Mouse (Mus musculus): Measurements from ENCODE around the gene Tbc1d5.
A peak's percentile ranks its signal among the peaks of the same experiment; 100 is the strongest.

Tbc1d5 gene

DNA sequence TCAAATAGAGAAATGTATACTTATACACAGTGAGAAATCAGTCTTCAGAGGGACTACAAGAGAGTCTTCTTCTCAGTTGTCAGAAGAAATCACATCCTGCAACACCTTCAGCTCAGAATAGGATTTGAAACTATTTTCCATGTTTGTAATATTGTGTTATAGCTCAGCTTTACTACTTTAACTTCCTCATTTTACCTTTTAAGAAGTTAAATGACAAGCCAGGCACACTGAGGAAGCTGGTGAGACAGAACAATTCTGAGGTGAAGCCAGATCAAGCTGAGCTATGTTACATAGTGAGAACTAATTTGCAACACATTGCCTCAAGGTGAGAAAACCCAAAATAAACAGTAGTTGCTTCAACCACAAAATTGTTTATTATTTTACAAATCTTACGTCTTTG is 135.3 kb downstream of the Tbc1d5 start:
- DNase-seq, result no peak

DNA sequence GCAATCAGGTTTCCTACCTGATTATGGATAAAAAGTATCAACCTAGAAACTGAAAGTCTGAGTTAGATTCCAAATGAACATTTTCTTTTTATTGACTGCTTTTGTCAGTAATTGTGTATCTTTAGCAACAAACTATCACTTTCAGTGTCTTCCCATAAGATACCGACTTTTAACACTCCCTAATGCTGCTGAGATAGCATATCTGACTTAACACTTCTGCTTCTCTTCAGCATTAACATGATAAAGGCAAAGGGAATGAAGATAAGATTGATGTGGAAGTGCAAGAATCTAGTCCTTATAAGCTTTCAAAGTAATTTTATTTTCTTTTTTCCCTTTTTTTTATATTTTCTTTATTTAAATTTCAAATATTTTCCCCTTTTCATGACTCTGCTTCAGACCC is 138.3 kb downstream of the Tbc1d5 start:
- no peak for DNase-seq

DNA sequence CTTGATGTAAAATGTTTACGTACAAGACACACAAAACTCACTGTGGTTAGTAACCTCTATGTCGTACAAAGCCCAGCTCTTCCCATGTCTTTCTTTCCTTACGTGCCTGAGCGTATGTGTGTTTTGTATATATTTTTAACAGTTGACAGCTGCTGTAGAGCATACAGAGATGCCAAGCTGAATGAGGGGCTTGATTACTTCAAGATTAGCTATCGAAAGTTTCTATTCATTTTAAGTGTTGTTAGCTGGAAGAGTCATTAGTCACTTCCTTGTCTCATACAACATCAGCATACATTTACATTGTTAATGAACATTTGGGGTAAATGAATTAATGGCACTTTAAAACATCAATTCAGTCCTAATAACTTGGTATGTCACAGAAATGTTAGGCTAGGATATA is 155.9 kb downstream of the Tbc1d5 start:
- no peak for DNase-seq

DNA sequence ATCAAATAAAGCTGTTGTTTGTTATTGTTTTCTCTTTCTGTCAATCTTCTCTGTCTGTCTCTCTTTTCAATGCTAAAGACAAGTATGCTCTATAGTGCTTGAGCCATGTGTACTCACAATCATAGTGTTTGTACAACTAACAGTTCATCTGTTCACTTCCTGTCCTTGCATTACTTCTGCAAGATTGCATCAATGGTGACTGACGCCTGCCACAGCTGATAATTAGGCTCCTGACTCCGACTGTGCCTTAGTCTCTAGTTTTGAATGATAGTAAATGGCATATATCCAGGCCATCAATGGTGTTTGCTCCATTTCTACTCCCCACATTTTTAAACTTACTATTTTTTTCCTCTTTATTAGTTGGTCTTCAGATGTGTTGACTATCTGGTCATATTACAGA is 162.8 kb downstream of the Tbc1d5 start:
- DNase-seq, result no peak

DNA sequence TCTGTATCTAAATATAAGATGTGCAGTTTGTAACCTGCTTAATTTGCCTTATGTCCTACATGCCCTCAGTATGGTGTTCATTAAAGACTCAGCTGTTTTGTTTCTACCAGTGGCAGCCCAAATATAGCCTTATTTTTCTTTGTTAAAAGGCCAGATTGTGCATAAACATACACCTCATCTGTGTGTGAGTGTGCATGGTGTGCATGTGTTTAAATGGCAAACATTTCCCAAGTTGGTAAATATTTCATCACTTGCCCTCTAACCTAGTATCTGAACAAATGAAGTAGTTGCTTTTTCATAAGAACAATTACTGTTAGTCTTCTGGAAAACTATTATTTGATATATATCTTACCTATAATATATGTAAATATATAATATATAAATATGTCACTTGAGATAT is 165.2 kb downstream of the Tbc1d5 start:
- DNase-seq, result no peak

DNA sequence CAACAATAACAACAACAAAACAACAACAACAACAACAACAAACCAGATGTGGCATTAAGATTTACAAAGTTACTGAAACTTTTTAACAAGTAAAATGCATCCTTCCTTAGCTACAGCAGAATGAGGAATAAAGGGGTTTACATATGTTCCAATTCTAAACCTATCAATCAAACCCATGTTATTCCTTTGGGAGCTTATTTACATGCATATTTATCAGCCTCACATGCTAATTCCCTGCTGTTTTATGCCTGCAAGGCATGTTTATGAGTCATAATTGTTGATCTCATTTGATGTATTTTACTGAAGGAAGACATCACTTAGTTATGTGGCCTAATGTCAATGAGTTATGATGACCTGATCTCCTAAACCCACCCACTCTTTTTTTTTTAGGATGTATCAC is 176.0 kb downstream of the Tbc1d5 start:
- DNase-seq, result no peak

DNA sequence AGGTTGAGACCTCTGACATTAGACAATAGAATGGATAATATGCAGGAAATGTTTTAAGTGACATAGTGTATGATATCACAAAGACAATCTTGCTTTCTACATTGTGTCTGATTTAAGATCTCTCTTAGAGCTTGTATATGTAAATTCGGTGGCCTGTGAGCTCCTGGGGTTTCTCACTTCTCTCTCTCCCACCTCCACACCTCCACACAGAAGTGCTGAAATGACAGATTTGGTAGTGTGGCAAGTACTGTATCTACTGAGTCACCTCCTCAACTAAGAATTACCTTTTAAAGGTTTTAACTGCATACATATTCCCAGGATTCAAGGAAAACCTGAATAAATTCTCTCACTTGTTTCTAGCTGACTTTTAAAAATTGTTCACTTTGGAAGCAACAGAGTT is 180.9 kb downstream of the Tbc1d5 start:
- no peak for DNase-seq

DNA sequence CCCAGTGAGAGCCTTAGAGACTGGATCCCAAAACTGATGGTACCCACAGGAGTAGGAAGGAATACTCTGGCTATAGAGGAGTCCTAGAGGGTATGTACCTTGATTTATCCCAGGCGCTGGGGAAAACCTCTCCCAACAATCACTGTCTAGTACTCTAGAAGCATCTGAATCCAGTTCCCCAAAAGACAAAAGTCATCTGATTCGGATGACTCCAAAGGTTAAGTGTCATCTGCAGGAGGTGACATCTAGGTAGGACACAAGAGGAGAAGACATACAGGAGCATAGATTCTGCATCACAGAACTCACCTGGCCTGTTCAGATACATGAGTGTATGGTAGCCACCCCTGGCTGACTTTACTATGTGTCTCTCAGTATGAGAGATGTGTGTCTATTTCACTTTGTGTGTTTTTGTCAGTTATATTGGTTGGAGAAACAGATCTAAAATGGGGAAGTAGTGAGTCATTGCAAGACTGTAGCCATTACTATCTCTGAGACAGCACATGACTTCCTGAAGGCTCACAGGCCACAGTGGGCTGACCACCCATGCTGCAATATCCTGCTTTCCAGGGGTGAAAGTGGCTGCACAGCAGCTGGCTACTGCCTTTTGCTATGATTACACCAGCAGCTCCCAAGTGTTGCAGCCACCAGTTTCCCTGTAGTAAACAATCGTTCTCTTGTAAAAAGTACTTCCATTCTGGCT is 185.7 kb downstream of the Tbc1d5 start:
- DNase-seq, result peak; percentile 6

DNA sequence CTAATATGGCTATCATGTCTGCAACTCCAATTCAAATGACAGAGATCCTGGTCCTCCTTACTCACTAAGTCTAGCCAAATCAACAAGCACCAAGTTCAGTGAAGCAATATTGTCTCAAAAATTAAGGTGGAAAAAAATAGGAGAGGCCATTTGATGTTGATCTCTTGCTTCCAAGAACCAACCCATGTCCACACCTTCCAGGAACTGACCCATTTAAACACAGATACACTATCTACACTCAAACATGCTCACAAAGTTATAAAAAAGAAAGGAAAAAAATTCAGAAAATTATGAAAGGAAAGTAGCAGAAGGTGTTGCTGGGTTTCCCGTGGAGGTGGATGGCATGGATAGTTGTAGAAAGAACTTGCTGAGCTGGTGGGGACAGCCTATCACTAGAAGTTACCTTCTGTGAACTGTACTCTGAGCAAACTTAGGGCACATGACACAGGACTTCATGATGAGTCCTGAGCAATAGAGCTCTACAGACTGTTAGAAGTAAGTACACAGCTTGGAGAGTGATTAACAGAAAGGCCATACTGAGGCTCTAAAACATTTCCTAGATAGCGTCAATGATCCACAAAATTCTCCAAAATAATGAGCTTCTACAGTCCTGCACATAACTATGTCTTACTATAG is 188.3 kb downstream of the Tbc1d5 start:
- no peak for DNase-seq

DNA sequence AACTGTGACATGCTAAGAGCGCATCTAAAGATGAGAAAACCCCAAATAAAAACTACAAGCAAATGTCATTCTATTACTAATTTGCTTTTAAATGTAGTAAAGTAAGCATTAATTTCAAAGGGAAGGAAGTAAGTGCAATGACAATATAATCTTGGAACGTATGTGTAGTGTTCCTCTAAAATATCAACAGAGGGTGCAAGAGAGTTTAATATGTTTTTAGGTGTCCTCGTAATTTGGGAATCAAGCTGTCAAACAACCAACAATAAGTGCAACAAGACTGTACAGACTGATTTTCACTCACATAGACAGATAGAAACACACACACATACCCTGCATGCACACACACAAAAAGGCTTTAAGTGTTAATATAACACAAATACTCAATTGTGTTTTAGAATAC is 191.2 kb downstream of the Tbc1d5 start:
- no peak for DNase-seq

DNA sequence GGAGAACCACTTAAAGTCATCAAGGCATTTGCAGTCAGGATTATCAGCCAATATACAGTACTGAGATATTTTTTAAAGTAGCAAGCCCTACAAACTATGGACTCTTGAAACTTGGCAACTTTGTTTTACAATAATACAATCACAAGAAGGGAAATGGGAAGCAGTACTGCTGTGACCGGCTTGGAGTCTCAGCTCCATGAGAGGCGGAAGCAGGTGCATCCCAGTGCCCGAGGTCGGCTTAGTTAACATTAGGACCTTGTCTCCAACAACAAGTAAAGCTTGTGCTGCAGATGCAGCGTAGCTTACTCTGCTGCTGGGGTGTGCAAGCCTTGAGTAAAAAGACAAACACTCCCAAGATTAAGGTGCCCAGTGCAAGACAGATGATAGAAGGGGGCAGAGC is 197.2 kb downstream of the Tbc1d5 start:
- no peak for DNase-seq

DNA sequence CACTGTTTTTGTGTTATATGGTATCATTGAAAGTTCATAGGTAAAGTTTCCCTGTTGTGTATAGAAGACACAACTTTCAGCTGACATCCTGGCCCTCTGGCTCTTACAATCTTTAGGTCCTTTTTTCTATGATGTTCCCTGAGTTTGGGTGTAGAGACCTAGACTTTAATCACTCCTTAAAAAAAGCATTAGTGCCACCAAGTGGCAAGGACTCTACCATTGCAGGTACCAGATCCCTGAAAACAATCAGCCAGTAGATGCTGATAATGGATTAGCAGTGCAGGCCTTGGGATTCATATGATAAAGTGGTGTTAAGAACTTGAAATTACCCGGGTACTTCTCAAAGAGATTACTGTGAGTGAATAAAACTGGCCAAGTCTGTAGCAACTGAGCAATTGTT is 207.0 kb downstream of the Tbc1d5 start:
- DNase-seq, result no peak

DNA sequence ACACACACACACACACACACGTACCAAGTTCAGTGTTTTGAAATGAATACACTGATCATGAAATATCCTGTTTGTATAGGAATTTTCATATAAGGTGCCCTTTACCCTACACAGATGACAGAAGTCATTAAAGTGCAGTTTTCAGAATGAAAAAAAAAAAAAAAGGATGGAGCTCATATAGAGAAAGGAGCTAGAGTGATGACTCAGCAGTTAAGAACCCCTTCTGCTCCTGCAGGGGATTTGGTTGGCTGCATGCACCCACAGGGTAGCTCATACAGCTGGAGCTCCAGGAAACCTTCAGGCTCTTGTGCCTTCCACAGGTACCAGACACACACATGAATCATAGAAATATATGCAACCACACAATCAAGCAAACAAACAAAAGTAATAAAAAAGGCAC is 213.0 kb downstream of the Tbc1d5 start:
- DNase-seq, result no peak

DNA sequence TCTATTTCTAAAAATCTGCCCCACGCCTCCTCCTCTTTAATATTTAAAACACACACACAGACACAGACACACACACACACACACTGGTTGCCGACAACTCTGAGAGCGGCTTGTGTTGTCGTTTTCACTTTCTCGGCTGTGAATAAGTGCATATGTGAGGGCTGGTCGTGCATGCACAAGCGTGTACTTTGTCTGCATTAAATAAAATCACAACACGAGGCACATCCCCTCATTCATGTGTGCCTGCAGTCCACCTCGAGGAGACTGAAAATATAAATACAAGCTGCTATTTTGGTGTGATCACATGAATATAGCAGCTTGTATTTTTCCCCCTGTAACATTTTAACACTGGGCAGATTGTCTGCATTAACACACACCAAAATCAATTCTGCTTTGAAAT is 224.8 kb downstream of the Tbc1d5 start:
- DNase-seq, result no peak

DNA sequence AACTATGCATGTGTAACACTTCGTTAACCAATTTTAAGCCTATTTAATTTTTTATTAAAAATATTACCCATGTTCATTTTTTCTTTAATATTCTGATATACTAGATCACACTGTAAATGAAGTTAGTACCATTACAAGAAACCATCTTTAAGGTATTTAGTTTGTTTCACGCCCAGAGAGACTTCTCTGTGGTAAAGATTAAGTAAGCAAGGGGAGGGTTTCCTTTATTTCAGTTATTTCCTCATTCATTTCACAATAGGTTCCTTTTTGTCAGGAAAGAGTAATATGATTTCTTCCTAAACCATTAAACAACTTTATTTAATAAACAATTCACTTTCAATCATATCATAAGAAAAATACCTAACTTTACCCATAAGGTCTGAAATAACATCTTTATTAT is 256.8 kb downstream of the Tbc1d5 start:
- DNase-seq, result no peak

DNA sequence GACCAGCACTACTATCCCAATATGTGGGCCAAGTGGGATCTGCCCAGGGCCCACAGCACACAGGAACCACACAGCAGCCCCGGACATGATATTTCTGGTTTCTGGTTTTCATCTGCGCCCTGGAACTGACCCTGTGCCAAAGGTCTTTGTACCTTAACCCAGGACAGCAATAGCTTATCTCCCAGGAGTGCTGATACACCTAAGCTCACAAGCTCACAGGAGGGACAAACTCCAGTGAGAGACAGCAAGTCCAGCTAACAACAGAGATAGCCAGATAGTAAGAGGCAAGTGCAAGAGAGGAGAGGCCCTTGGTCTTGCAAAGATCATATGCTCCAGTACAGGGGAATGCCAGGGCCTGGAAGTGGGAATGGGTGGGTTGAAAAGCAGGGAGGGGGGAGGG is 263.9 kb downstream of the Tbc1d5 start:
- DNase-seq, result no peak

DNA sequence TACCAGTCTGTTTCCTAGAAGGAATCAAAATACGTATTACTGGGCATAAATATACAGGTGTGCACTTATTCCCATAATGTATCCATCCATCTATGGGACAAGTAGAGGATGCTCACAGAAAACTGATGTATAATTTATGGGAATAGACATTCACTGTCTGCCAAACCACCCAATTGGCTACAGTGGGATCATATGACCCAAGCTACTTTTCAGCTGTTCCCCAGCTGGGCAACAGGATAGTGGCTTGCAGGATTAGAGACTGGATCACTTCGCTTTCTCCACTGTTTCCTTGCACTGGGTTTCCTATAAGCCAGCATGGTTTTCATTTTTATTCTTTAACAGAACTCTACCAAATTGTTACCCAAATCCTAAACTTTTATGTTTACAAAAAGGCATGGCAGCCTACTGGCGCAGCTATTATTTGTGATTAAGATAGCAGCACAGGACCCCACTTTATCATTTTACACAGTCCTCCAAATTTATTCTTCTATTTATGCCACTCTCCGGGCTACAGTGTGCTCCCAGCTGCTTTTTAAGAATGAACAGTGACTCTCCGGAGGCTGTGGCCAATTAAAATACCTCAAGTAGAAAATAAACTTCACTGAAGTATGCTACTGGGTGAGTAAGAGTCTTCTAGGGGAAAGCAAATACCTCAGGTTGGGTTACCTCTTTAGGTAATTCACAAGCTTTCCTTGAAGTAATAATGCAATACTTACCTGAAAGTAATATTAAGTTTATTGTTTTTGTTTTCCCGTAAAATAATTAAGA is 270.4 kb downstream of the Tbc1d5 start:
- DNase-seq, result no peak

DNA sequence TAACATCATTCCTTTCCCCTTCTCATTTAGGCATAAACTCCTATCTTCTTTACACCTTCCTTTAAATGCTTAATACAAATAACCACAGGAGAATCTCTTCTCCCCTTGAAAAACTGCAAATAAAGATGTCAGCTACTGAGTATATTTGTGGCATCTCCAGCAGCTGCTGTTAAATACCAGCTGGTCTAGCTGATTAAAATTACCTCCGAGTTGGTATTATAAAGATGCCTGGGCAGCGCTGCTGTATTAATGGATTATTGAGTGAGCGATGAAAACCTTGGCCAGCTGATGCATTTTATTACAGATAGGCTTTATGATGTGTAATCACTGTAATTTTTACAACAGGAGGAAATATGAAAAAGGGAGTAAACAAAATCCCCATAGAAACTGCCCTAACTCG is 271.0 kb downstream of the Tbc1d5 start:
- DNase-seq, result no peak

DNA sequence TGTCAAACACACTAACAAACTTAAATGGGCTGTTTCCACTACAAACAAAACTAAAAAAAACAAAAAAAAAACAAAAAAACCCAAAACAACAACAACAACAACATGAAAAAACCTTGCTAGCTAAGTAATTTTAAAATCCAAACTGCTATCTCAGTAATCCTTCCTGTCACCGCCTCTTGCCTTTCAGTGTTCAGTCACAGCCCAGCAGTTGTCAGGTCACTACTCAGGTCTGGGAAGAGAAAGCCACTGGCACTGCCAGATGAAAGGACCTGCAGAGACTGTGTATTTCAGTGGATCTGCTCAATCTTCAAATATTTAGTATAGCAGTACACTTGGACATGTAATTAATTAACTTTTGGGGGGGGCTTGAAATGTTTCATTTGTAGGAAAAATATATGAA is 272.5 kb downstream of the Tbc1d5 start:
- DNase-seq, result no peak

DNA sequence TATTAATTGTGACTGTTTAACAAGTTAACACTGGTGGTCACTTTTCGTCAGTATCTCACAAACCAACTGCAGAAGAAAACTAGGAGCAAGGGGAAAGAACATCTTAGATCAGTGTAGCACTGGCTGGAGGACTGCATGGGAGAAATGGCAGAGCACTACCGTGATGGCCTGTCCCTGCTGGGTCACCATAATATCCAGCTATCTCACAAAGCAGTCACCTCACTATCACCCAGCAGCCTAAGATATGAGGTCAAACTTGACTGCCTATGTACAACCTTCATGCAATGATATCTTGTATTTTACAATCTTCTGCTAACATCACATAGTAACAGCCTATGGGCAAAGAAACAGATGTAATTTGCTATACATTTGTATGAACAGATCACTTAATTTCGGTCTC is 274.7 kb downstream of the Tbc1d5 start:
- DNase-seq, result no peak

DNA sequence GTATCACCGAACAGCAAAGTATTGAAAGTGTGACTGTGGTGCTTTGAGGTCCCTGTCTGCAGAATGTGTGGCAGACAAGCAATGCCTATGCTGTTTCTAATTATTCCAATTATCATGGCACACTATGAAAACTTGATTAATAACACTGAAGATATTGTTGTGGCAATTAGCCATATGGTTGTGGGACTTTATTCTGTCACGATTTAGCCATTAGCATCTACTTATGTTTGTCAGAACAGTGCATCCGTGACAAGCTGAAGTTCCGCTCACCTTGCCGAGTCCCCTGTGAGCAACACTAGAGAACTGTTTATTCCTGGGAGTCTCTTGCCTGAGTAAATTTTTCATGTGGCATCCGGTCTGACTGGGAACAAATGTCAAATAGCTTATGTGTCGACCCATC is 281.3 kb downstream of the Tbc1d5 start:
- DNase-seq, result no peak

DNA sequence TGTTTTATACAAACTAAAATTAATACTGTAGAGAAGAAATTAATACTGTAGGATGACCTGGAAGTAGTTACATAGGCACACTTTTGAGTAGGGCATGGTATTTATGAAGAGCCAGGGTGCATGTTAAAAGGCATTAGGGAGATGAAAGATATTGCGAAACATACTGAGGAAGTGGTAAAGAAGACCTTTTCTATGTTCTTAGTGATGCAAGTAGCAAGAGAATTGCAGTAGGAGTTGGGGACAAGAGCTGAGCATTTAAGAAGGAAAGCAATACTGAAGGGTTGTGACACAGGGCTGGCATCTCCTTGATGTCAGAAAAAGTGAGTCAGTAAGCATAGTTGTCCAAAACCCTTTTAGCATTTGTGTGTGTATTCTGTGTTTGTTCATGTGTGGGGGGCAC is 289.7 kb downstream of the Tbc1d5 start:
- DNase-seq, result no peak

DNA sequence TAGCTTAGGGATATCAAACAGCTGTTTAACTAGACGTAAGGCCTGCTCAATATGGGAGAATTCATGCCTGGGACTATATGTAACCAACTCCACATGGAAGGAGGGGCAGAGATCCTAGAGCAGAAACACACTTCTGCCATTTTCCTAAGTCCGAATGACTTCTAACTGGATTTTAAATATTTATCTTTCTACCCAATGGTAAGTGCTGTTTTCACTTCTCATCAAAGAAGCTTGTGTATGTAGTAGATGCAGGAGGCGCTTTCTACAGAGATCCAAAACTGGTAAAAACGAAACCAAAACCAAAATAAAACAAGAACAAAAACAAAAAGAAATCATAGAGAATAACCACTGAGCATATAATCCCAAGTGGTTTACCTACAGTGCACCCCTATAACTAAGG is 299.2 kb downstream of the Tbc1d5 start:
- no peak for DNase-seq

DNA sequence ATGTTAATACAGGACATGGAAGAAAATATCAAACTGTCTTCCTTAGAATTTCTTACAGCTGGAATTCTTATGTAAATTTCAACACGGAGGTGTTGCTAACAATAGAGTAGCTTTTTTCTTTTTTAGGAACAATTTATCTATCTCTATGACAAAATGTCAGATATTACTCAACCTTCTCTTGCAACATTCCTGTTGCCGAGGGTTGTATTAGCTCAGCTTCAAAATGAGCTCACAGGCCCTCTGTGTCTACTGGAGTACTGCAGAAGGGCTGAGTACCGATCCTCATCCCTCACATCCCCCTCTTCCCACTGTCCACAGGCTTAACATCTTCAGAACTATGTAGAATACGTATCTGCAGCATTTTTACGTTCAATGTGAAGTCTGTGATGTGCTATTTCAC is 302.7 kb downstream of the Tbc1d5 start:
- no peak for DNase-seq
